Mouse (Mus musculus) thymus, postnatal 0 days (tissue): ENCODE data around the gene Abca5. TPM values are rescaled to one million over a fixed set of nuclear protein-coding genes. Genes with fewer than 3 reads are reported as not detected.
A peak's percentile ranks its signal among the peaks of the same experiment; 100 is the strongest.
"Not testable (repeated sequence)": the region's sequence is repeated elsewhere in the genome, so short reads cannot be mapped to it uniquely, and the experiment has no call there.

Experiments
- DNase-seq: peaks from one replicate; pipeline ENCODE4 v3.0.0-alpha.2; 2015; ENCODE audit warnings: low spot score
- polyA plus RNA-seq: library from polyadenylated mRNA; unstranded; fragments of >200 nt; fragmentation: Nextera tagmentation; extraction: Ambion mirVana; gene quantifications from 2 replicates; pipeline ENCODE4 v1.2.1, GENCODE M21; 2015

The Abca5 gene
- 1.2 and 1.6 TPM in 2 replicates for polyA plus RNA-seq

DNA sequence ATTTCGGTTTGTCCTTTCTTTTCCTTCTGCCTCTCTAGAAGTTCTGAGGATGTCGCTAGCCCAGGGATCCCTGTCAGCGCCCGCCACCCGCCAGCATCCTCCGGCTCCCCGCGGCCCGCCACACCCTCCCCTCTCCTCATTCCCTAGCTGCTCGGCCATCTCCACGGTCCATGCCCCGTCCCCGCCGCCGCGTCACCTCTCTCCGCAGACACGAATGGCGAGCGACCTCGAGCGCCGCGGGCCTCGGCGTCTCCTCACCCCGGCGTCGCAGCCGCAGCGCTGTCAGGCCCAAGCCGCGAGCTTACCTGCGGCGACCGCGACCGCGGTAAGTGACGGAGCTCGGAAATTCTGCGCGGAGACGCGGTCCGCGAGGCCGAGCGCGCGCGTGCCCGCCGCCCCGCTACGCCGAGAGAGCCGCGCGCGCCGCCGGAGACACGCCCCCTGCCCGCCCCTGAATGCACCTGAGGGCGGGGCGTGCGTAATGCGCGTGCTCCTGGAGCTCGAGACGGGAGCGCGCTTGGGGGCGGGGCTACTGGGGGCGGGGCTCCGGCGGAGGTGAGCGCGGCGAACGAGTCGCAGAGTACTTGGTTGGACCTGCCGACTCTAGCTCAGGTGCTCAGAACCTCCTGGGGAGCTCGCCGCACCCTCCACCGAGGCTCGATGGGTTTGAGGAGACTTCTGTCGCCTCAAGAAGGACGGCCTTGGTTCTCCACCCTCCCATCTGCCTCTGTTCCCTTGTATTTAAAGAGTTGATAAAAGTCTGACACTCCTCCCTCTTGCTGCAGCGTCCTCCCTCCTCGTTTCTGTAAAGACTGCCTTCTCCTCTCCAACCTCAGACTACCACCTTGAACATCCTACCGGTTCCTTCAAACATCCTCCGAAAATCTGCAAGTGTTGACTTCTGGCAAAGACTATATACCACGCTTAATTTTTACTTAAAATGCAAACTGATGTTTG is at the start of gene Abca5:
Gene Abca5, minus strand, starts transcription at position 428 of the 957 bp plus-strand sequence.
- DNase-seq = peak; percentile 90

DNA sequence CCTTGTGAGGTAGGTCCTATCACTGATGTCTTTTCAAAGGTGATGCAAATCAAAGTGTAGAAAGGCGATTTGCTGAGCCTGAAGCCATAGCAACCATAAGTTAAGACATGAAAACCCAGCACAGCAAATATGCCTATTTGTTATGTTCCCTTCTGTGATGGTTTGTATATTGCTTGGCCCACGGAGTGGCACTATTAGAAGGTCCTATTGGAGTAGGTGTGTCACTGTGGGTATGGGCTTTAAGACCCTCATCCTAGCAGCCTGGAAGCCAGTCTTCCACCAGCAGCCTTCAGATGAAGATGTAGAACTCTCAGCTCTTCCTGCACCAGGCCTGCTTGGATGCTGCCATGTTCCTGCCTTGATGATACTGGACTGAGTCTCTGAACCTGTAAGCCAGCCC is 48.0 kb upstream of the Abca5 start:
- no peak for DNase-seq

DNA sequence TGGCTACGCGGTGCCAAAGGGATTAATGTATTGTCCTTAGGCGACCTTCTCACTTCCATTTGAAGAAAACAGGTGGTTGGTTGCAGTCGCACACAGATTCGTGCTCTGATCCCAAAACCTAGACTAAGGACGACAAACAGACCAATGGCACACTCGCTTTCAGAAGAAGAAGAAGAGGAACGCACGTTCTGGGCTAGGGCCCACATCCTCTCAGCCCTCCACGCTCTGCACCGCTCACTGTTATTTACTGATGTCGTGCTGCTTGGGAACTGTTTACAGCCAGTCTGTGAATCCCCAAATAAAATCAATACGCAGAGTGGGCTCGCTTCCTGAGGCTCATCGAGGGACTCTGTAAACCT is 42.8 kb upstream of the Abca5 start:
- DNase-seq = peak; percentile 23

DNA sequence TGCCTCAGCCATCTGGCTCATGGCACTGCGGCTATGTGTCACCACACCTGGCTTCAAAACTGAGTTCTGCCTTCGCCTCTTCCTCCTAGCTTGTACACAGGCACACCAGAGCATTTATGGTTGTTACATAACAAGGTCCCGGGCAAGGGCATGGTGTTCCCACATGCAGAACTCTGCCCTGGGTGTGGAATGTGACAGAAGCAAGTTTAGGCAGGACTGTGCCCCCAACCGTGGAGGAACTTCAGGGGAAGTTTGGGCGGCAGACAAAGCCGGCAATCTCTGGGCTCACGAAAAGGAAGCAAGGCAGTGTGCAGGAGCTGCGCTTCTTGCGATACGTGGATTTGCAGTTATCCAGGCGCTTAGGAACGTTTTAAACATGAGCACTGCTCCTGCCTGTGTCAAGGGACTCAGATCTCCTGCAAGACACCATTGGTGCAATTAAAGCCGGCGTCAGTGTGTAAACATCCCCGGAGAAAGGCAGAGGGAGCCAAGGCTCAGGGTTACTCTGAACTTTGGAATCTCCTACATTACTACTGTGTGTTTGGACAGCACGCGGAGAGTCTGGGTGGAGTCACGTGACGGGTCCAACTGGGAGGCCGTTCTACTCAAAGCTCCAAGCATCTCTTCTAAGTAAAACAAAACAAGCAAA is 42.3 kb upstream of the Abca5 start:
- DNase-seq = peak; percentile 36

DNA sequence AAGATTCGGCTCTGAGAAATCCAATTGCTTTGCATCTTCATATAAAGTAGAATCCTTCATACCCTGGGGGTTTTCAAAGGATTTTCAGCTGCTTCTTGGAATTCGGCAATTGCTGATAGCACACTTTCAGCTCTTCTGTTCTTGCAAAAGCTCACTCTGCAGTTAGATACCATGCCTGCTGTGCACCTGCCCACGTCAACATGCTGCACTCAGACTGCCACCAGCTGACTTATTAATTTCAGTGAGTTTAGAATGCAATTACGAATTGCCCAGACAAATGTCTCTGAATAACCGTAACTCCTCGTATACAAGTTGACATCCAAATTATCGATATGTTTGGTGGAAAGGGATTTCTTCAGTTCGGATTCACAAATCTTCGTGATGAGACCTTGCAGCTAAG is 36.5 kb upstream of the Abca5 start:
- no peak for DNase-seq

DNA sequence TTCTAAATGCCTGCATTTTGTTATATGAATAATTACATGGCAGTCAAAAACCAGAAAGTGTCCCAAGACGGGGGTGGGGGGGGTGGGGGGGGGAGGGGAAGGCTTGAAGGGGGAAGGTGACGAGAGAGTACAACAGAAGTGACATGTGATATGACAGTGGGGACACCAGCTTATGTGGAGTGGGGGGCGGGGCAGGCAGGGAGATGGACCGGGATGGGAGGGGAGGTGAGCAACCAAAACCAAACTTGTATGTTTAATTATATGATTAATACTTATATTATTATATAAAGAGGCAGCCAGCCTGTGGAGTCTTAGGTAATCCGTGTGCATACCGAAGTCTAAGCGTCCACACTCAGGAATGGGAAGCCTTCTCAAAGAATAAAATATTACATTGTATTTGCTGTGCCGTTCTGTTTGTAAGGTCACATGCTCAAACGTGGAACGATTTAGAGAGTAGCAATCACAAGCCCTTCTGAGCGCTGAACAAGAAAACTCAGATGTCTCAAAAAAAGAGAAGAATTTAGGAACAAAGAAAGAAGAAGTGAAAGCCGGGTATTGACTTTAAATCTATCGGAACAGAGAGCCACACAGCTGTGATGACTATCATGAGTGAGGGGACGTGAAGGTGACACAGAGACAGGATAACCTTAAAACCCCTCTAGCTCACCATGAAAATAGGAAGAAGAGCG is 34.9 kb upstream of the Abca5 start:
- no peak for DNase-seq

DNA sequence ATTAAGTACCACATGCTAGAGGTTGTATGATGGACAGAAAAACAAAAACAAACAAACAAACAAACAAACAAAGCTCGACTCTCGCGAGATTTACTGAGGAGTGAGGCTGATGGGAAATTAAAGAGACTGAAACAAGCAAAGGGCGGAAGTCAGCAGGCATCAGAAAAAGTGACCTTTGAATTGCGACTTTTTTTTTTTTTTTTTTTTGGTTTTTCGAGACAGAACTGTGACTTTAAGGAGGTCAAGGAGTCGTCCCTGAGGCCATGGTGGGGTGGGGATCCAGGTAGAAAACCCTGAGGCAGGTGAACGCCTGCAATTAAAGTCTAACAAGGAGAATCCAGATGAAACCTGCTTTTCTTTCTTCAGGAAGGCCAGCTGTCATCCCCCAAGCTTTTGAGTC is 34.3 kb upstream of the Abca5 start:
- no peak for DNase-seq

DNA sequence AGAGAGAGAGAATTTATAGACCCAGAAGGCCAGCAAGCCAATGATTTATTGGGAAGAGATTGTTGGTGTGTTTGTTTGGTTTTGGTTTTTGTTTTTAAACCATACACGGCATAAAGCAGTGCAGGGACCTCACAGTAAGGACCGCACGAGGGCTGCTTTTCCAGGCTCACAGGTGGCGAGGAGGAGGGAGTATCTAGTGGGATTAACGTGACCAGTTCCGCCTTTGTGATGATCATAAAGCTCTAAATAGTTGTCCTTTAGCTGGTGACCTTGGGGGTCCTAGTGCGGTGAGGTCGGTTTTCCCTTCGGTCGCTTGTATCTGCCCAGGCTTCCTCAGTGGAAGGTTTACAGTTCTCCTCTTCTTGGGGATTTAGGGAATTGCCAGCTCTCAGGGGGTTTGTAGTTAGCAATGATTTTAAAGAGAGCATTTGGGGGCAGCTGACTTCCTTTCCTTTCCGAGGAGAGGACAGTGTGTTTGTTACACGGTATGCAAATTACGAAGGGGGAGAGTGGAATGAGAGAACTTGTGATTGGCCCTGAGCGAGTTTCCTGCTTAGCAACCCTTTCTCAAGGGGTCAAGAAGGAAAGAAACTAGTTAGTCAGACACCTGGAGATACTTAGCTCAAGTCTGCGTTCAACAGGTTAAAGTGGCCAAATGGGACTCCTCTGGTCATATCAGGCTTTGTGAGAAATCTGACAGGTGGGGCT is 31.9 kb upstream of the Abca5 start:
- DNase-seq = peak; percentile 24

DNA sequence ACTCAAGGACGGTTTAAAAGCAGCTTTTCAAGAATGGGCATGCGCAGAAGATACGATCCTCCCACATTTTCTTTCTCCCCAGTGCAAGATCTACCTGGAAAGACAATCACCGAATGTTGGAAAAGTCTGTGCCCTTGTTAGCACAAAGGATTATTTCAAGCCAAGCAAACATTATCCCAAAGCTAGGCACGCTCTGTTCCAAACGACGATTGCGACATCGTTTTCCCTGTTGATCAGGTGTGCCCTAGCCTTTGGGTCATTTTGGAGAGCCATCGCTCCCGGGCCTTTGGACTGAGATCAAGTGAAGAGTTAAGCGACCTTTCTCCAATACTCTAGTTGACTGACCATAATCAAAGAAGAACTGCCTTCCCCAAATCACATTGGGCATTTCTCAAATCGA is 30.1 kb upstream of the Abca5 start:
- DNase-seq = no peak

DNA sequence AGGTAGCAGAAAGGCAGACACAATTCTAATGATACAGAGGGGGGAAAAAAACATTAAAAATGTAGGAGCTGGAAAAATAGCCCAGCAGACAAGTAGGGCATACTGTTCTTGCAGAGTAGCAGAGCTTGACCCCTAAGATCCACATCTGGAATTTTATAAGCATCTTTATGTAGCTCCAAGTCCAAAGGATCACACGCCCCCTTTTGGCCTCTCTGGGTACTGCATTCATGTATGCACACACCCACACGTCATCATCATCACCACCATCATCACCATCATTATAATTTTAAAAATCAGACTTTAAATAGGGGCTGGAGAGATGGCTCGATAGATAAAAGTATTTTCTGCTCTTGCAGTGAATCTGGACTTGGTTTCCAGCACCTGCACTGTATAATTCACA is 29.4 kb upstream of the Abca5 start:
- DNase-seq = no peak

DNA sequence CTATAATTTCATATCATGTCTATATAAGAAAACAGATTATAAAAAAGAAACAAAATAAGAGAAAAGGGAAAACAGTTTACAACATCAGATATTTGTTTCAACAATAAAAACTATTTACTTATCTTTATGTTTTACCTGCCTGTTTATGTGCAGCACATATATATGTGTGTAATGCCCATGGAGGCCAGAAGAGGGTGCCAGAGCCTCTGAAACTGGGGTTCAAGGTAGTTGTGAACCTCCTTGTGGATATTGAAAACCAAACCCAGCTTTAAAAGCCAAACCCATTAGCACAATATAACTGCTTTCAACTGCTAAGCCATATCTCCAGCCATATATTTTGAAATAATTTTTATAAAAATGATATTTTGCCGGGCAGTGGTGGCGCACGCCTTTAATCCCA is 27.5 kb upstream of the Abca5 start:
- peak; percentile 60 for DNase-seq

DNA sequence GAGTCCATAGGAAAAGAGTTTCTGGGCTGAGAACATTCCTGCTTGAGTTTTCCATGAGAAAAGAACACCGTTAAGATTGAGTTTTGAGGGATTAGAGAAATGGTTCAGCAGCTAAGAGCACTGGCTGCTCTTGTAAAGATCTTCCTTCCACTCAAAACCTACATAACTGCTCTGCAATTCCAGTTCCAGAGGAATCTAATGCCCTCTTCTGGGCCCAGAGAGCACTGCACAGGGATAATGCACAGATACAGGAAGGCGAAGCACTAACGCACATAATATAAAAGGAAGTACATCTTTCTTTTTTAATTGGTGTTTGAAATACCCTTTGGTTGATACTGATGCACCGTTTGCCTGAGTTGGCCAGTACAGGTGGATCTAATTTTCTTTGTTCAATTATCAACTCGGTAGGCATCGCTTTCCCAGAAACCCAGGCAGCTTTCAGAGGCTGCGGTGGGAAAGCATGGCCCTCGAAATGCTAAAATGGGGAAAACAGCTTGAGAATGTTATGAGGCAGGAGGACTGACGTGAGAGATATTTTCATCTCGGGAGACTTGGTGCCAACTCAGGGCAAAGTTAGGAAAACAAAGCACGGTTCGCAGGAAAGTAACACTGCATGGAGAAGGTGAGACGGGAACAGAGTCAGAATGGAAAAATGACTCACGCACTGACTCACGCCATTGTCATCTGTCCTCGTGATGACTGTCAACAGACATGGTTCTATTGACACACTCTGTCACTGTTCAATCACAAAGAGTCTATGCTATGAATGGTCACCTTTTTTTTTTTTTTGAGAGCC is 20.4 kb upstream of the Abca5 start:
- DNase-seq = no peak

DNA sequence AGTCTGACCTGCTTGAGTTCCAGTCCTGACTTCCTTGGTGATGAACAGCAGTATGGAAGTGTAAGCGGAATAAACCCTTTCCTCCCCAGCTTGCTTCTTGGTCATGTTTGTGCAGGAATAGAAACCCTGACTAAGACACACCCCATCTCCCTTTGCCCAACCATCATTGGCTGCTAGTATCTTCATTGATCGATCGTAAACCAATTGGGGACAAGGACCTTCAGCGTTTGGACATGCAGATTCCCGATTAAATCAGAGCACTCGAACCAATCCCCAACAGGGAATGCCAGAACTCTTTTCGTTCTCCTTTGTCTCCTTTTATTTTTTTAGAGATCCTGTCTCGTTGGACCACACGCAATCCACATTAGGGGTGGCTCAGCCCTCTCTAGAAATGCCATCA is 17.6 kb upstream of the Abca5 start:
- DNase-seq = not testable (repeated sequence)

DNA sequence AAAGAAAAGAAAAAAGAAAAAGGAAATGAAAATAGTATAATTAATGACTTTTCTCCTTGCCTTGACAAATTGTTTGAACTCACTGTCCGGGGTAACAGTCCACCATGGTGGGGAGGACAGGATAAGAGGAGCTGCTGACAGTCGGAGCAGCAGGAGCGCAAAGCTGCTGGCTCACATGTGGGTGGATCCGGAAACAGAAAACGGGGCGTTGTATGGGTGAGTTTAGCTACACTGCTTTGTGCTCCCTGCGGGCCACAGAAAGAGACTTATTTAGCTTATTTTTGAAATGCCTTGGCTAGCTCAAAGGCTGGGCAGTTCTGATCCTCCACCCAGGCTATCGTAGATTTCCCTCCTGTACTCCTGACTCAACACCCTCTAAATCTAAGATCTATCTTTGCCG is 16.7 kb upstream of the Abca5 start:
- DNase-seq = no peak

DNA sequence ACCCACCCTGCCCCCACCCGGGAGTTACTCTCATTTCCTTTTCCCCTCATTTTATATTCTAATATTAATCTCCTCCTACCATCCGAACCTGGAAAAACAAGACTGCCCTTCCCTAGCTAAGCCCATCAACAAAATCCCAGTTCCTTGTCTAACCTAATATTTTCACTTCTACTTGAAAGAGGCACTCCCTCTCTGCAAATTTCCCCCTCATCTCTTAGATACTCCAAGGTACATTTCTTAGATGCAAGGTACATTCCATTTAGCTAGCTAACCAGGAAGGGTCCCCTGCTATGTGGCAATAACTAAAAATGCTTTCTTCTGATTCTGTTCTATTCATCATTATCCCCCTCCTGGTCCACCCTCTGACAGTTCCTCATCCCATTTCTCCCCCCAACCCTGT is 10.7 kb upstream of the Abca5 start:
- no peak for DNase-seq

DNA sequence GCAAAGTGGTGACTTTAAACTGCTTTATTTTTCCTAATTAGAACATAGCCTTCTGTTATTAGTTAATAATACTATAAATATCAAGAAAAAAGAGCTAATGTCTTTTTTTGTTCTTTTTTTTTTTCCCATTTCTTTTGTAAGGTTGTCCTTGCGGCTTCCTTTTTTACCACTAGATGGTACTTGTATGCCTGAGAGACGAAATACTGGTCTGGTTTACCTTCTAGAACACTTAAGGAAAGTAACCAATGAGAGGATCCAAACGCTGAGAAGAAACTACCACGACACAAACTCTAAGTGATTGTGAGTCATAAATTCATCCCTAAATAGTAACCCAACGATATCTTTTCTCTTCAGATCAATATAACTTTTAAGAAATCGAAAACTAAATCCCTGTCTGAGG is 10.3 kb upstream of the Abca5 start:
- no peak for DNase-seq

DNA sequence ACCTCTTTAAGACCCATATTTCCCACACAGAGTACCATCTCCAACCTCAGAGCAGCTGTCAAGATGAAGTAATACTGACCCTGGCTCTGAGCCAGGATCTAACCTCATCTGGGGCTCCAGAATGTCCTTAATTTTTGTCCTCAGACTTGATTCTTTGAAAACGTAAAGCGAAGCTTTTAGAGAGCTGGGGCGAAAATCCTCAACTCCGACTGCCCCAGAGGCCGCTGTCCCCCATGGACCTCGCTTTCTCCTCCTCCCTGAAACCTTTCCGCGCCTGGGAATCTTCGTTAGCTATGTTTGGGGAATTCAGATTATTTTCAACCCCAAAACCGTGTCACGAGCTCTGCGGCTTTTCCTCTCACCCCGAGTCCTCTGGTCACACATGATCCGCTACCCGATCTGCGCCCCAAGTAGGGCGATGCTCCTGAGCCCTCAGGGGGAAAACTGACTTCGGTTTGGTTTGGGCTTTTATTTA is 665 bp downstream of the Abca5 start:
- DNase-seq = no peak

DNA sequence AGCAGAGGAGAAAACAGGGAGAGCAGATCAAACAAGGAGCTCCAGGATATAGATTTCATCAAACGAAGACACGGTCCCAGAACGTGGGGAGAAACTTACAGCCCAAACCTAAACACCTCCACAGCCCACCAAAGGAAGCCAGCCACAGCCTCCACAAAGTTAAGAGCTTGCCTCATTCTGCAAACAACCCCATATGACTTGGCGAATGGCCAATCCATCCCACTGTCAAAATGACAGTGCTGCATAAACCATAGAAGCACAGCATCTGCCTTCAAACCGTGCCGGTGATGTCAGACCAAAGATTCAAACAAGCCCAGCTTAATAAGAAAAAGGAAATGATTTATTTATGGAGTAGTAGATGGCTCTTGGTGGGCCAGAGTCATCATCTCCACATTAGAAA is 7.4 kb downstream of the Abca5 start:
- DNase-seq = no peak

DNA sequence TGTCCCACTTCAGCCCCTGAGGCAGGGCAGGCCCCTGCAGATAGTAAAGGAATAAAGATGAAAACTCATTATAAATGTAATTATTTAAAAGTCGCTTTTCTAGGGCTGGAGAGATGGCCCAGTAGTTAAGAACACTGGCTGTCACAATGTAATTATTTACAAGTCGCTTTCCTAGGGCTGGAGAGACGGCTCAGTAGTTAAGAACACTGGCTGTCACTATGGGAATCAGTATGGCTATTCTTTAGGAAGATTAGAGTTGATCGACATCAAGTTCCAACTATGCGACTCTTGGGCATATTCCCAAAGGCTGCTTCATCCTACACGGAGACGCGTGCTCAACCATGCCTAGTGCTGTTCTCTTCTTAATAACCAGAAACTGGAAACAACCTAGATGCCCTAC is 15.2 kb downstream of the Abca5 start:
- DNase-seq = no peak

DNA sequence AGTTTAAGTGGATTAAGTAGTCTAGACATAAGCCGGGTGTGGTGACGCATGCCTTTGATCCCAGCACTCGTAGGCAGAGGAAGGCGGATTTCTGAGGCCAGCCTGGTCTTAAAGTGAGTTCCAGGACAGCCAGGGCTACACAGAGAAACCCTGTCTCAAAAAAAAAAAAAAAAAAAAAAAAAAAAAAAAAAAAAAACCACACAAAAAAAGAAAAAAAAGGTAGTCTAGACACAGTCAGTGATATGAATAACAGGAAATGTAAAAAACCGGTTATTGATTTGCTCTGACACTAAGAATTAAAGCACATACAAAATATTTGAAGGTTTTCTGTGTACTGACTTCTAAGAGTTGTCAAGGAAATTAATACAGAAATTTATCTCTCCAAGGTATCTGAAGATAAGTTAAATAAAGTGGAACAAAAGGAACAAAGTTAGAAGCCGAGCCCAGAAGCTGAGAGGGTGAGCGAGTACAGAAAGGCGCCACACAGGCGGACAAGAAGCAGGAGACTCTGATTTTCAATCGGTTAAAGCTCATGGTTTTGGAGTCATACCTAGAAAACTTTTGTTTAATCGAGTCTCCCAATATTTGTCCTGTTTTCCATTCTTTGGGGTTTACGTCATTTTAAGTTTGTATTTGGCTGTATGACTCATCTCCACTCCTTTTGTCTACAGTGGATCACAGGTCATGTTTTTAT is 30.9 kb downstream of the Abca5 start:
- no peak for DNase-seq
